In the genomic region with DNA sequence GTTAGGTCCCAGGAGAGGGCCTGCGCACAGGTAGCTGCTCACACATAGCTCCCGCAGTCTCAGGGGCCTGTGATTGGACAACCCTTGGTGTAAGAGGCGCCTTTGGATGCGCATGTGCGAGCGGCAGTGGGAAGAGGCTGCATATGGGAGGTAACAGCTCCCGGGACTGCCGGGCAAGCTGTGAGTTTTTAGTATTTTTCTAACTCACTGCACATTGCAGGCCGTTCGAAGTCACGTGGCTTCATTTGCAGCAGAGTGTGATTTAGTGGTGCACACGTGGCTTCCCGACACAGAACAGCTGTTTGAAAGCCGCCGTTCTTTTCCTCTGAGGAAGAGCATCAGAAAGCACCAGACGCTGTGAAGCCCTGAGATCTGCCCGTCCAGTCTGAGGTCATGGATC, we compare ENCODE assay signal across 9 mouse cellular contexts.
DNase-seq lines count a peak whose midpoint lies in the region; ATAC-seq lines count a peak whose summit lies in the region.
"Had no signal": no experiment of that assay in that cellular context is flagged by ENCODE, and none has a peak within 500 bp of the region (broad histone marks: within the 10 kb centered on the region; RNA-seq: fewer than 3 reads in every experiment).

No protein-coding gene starts in this region.

- peak overlapping the region; percentile 63 for H3K27ac ChIP-seq in hindbrain, embryonic 14.5 days
- no peak overlapping the region for H3K27ac ChIP-seq in hindbrain, embryonic 12.5 days
- H3K27ac ChIP-seq: macrophage had no signal

- H3K4me2 ChIP-seq in hindbrain, embryonic 14.5 days (replicated peaks) = peak overlapping the region; percentile 31; the same call in 1 of the 2 replicates
- H3K4me2 ChIP-seq in hindbrain, embryonic 12.5 days (replicated peaks) = no peak overlapping the region

- no peaks in the 10 kb centered on the region for H3K27me3 ChIP-seq in hindbrain, embryonic 14.5 days (ENCODE audit: control insufficient read depth, insufficient read depth, low read length)
- H3K27me3 ChIP-seq in hindbrain, embryonic 12.5 days = no peaks in the 10 kb centered on the region

- WGBS in hindbrain, embryonic 14.5 days = 65% methylated on average over 17 of the region's 17 CpGs
- 75% methylated on average over 17 of the region's 17 CpGs for WGBS in hindbrain, embryonic 12.5 days

- H3K4me3 ChIP-seq in hindbrain, embryonic 14.5 days (replicated peaks; ENCODE audit: low read length) = no peak overlapping the region
- no peak overlapping the region for H3K4me3 ChIP-seq in hindbrain, embryonic 12.5 days

- H3K9ac ChIP-seq in hindbrain, embryonic 14.5 days = peak overlapping the region; percentile 17; the same call in 1 of the 2 replicates
- no peak overlapping the region for H3K9ac ChIP-seq in hindbrain, embryonic 12.5 days

- H3K4me1 ChIP-seq in hindbrain, embryonic 14.5 days (replicated peaks; ENCODE audit: control insufficient read depth, insufficient read depth, low read length) = peaks cover 10% of the 10 kb centered on the region; the same call in 1 of the 2 replicates
- H3K4me1 ChIP-seq in hindbrain, embryonic 12.5 days = peaks cover 7% of the 10 kb centered on the region; the same call in 1 of the 2 replicates

- H3K9me3 ChIP-seq in hindbrain, embryonic 14.5 days (ENCODE audit: control insufficient read depth, low read length) = no peaks in the 10 kb centered on the region
- no peaks in the 10 kb centered on the region for H3K9me3 ChIP-seq in hindbrain, embryonic 12.5 days (replicated peaks)

- H3K36me3 ChIP-seq in hindbrain, embryonic 14.5 days (replicated peaks; ENCODE audit: control insufficient read depth, insufficient read depth) = no peaks in the 10 kb centered on the region
- H3K36me3 ChIP-seq in hindbrain, embryonic 12.5 days = no peaks in the 10 kb centered on the region

- peak; percentile 46 for DNase-seq in hindbrain, embryonic 14.5 days (ENCODE audit: low spot score)
- peak; percentile 57 to 60 for DNase-seq in cerebellum, postnatal 25 days
- DNase-seq in layer of hippocampus, adult 8-10 months (ENCODE audit: low spot score in 2 of 2) = peak; percentile 41 to 57
- DNase-seq in retina, embryonic 14.5 days (ENCODE audit: low spot score) = peak; percentile 13
- DNase-seq in thymus, postnatal 25 days = no peak
- DNase-seq in adrenal gland, adult 8-10 months = no peak
- DNase-seq in T-cell, adult 2 months (ENCODE audit: low spot score) = no peak

- ATAC-seq in hindbrain, embryonic 14.5 days (ENCODE audit: low FRiP score) = peak; percentile 82
- no peak for ATAC-seq in hindbrain, embryonic 12.5 days (ENCODE audit: low FRiP score)

Comparison
In these comparisons a context has a peak if more than half of its experiments do, and no peak if none do; other contexts are left out.
1. DNase-seq: peak in hindbrain, embryonic 14.5 days (single experiment), cerebellum, postnatal 25 days (2 of 2), layer of hippocampus, adult 8-10 months (2 of 2) and retina, embryonic 14.5 days (single experiment); none in thymus, postnatal 25 days (single experiment), adrenal gland, adult 8-10 months (single experiment) and T-cell, adult 2 months (single experiment).